Mouse (Mus musculus) urinary bladder, adult 2 months (tissue): ENCODE measurements around the gene Tmem136. TPM values are rescaled to one million over a fixed set of nuclear protein-coding genes. Genes with fewer than 3 reads are reported as not detected.

ENCODE experiments used
- DNase-seq: peaks from one replicate; pipeline ENCODE4 v3.0.0; 2022; ENCODE audit warnings: low spot score
- polyA plus RNA-seq: library from polyadenylated mRNA; depleted of rRNA; stranded (reverse); fragments of >200 nt; gene quantifications from 2 replicates; pipeline ENCODE4 v1.2.3, GENCODE M21; 2012; rRNA removed

Tmem136 gene
- polyA plus RNA-seq, 1 experiment: 6.3 TPM

- DNase-seq: no peak
Measured at GRCm38 (mm10) chr9:43076163-43076562, 40.2 kb downstream of the Tmem136 start.

- DNase-seq: no peak
Measured at GRCm38 (mm10) chr9:43074611-43075010, 41.8 kb downstream of the Tmem136 start.

GRCm38 (mm10) chr9:43071741-43072140, 44.6 kb downstream of the Tmem136 start:
- DNase-seq: no peak

GRCm38 (mm10) chr9:43071176-43071575, 45.2 kb downstream of the Tmem136 start:
- DNase-seq: no peak

DNA sequence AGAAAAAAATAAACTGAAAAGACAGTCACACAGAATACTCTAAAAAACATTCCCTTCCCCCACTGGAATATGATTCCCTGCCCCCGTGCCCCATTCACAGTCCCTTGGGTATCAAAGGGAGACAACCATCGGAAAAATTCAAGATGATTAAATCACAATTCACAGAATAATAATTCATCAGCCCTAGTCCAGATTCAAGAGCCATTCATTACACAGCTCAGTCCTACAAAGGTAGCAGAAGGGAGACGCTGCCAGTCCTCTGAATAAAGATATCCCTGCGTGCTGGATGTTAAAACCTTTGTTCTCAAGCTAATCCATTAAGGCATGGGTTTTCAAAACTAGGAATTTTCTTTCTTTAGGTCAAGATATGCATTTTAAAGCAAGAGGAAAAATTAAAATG, 45.8 kb downstream of the Tmem136 start:
- DNase-seq: no peak

DNA sequence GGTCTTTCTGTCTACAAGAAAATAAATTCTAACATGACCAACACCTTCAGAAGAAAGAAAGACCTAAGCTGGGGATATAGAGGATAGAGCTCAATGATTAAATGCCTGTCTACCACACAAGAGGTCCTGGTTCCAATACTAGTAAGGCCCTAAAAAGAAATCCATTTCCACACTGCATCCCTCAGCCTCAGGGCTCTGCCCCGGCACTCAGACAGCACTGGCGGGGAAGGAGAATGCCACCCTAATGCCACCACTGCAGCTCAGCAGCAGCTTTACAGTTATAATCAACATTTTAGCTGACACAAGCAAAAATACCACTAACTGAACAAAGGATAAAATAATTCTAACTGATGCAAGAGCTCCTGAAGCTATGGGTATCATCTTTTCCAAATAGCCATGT, 46.2 kb downstream of the Tmem136 start:
- no peak for DNase-seq

- no peak for DNase-seq
Measured at GRCm38 (mm10) chr9:43067896-43068295, 48.5 kb downstream of the Tmem136 start.

GRCm38 (mm10) chr9:43065231-43065630, 51.1 kb downstream of the Tmem136 start:
- DNase-seq: no peak

- no peak for DNase-seq
Measured at GRCm38 (mm10) chr9:43061545-43061944, 54.8 kb downstream of the Tmem136 start.

Other genes starting within 250 kb of the Tmem136 start
- 0.25 and 0.41 TPM in 2 replicates for gene Grik4, start 172.1 kb downstream of the Tmem136 start, polyA plus RNA-seq
- gene Arhgef12, start 9.3 kb downstream of the Tmem136 start, polyA plus RNA-seq: 34.8 and 47.7 TPM in 2 replicates
- gene Pou2f3, start 93.8 kb upstream of the Tmem136 start, polyA plus RNA-seq: 0.28 and 0.53 TPM in 2 replicates
- gene Oaf, start 123.3 kb upstream of the Tmem136 start, polyA plus RNA-seq: 53.7 and 67.1 TPM in 2 replicates
- 59.6 and 62.9 TPM in 2 replicates for gene Trim29, start 194.3 kb upstream of the Tmem136 start, polyA plus RNA-seq